Mouse (Mus musculus) liver, embryonic 14.5 days (tissue): ENCODE measurements around the gene Ramp1. TPM values are rescaled to one million over a fixed set of nuclear protein-coding genes. Genes with fewer than 3 reads are reported as not detected.

Experiments used
- ATAC-seq: fragments of 200-750 bp; cut with Nextera tagmentation; 2 replicates; pipeline ENCODE4 v1.8.0; 2017; ENCODE audit warnings: moderate number of reproducible peaks, mild to moderate bottlenecking, moderate library complexity; ENCODE audit not compliant: insufficient read depth
- DNase-seq, 3 experiments: peaks; one replicate each; pipeline ENCODE4 v3.0.0-alpha.2; 2012 to 2013; ENCODE audit warnings: low read depth in 3 of 3, low spot score in 3 of 3
- H3K27ac ChIP-seq: fragments of 300-500 bp; sonication (generic); 2 replicates; pipeline ENCODE4 v1.5.1; 2014; ENCODE audit warnings: moderate library complexity, mild to moderate bottlenecking, control low read depth, inconsistent platforms
- H3K27me3 ChIP-seq: fragments of 300-500 bp; sonication (generic); 2 replicates; pipeline ENCODE4 v1.6.1; 2014; ENCODE audit warnings: mild to moderate bottlenecking, low read length, moderate library complexity; ENCODE audit not compliant: control insufficient read depth, insufficient read depth
- H3K36me3 ChIP-seq: fragments of 300-500 bp; sonication (generic); replicated peaks from 2 replicates; pipeline ENCODE4 v1.6.1; 2014; ENCODE audit warnings: low read depth; ENCODE audit not compliant: control insufficient read depth, insufficient read depth
- H3K4me1 ChIP-seq, 2 experiments: fragments of 200-500 bp in 1 of 2; fragments of 300-500 bp in 1 of 2; sonication (generic) in 1 of 2; replicated peaks; 2 replicates each; pipeline ENCODE4 v1.6.1; 2012 to 2014; ENCODE audit warnings: antibody characterized with exemption in 1 of 2, inconsistent platforms in 1 of 2, low read length in 1 of 2; ENCODE audit not compliant: control insufficient read depth in 2 of 2, insufficient read depth in 2 of 2
- H3K4me2 ChIP-seq: fragments of 300-500 bp; sonication (generic); 2 replicates; pipeline ENCODE4 v1.6.1; 2014; ENCODE audit warnings: low read depth, mild to moderate bottlenecking, control low read depth, moderate library complexity
- H3K4me3 ChIP-seq, 2 experiments: fragments of 200-500 bp in 1 of 2; fragments of 300-500 bp in 1 of 2; sonication (generic) in 1 of 2; 2 replicates each; pipeline ENCODE4 v1.5.1; 2012 to 2014; ENCODE audit warnings: low read depth in 2 of 2, low read length in 2 of 2, mild to moderate bottlenecking in 2 of 2, control low read depth in 1 of 2, inconsistent platforms in 1 of 2, moderate library complexity in 1 of 2; ENCODE audit not compliant: insufficient read depth in 1 of 2
- H3K9ac ChIP-seq: fragments of 300-500 bp; sonication (generic); replicated peaks from 2 replicates; pipeline ENCODE4 v1.6.1; 2014; ENCODE audit warnings: mild to moderate bottlenecking, control low read depth, moderate library complexity
- H3K9me3 ChIP-seq: fragments of 300-500 bp; sonication (generic); 2 replicates; pipeline ENCODE4 v1.6.1; 2016; ENCODE audit warnings: low read length, mixed read lengths; ENCODE audit not compliant: control insufficient read depth
- CTCF ChIP-seq: IDR thresholded peaks from 2 replicates; pipeline ENCODE4 v1.5.1; 2016; ENCODE audit warnings: antibody characterized with exemption, low read depth, control low read depth
- EP300 ChIP-seq: IDR thresholded peaks from 2 replicates; pipeline ENCODE4 v1.6.1; 2016; ENCODE audit warnings: antibody characterized with exemption, low read depth
- WGBS: fragments of 180-500 bp; shearing (Covaris S2); extraction: QIAGEN DNeasy Blood & Tissue Kit; methylation state at CpG from one replicate; pipeline ENCODE4 v1.1.7; 2014; ENCODE audit not compliant: insufficient replicate concordance; 5-methylcytosine and 5-hydroxymethylcytosine counted together
- polyA plus RNA-seq, 2 experiments: library from polyadenylated mRNA; depleted of rRNA in 1 of 2; stranded (reverse) in 1 of 2; unstranded in 1 of 2; fragments of >200 nt; fragmentation: Nextera tagmentation in 1 of 2; extraction: Ambion mirVana in 1 of 2; gene quantifications; 2 replicates each; pipeline versions ENCODE4 v1.2.1 to v1.2.3; 2012 to 2014

The Ramp1 gene
- polyA plus RNA-seq, 2 experiments = 2.4 to 5.2 TPM

DNA sequence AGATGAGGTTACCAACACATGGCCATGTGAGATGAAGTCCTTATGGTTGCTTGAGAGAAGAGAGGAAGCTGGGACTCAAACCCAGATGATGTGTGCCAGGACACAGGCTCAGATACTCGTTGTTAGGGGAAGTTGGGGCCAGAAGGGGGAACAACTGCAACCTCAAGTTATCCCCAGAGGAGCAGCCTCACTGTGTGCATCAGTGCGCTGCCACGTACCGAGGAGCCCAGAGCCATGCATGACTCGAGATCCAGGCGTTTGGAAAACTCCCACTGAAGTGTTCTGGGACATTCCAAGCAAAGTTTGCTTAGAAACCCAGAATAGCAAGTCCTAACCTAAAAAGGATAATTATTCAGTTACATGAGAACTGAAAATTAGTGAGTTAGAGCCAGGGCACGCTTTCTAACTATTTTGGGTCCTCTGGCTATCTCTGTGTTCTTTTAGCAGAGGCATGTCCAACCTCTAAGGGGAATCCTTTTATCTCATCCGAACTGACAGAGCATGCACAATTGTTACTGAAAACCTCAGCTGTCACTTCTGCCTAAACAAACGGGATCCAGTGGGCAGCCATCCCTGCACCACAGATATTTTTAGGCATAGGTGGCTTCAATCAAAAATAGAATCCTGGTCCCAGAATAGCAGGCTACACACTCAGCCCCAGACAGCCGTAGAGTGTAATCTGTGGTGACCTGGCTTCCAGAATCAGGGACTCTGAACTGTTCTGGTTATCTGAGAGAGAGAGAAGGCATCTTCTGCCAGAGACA, 37.1 kb downstream of the Ramp1 start:
- Histone ChIP-seq H3K27me3 (no peaks in the 10 kb centered on the region), H3K9me3 (no peaks in the 10 kb centered on the region), H3K9ac (no peak overlapping the region), H3K36me3 (no peaks in the 10 kb centered on the region), H3K4me3 (no peak overlapping the region), H3K27ac (no peak overlapping the region), H3K4me2 (no peak overlapping the region), H3K4me1 (no peaks in the 10 kb centered on the region)
- WGBS = 9% methylated on average over 10 of the region's 10 CpGs
- TF ChIP-seq EP300 = no peak
- no peak for TF ChIP-seq CTCF
- ATAC-seq (no peak), DNase-seq (no peak)

DNA sequence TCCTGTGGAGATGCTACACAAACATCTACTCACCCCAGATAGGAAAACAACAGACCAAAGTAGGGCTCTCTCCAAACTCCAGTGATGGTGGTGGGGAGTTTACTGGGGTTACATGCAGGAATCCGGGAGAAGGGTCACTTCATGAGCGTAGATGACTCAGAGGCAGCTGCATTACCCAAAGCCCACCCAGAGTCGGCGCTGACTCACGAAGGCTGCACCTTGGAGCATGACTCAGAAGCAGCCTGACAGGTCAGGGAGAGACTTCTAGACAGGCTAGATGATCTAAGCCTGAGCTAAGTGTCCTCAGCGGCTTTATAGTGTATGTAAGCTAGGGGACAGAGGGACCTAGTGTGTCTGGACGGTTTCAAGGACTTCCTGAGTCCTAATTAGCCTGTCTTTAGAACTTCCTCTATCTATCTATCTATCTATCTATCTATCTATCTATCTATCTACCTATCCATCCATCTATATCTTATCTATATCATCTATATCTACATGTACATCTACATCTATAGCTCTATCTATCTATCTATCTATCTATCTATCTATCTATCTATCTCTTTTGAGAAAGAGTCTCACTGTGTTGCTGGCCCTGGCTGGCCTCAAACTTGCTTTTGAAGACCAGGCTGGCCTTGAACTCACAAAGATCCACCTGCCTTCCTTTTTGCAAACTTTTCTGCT, 40.2 kb downstream of the Ramp1 start:
- H3K36me3 ChIP-seq = no peaks in the 10 kb centered on the region
- 64% methylated on average over 7 of the region's 7 CpGs for WGBS
- DNase-seq (no peak), ATAC-seq (no peak)
- TF ChIP-seq CTCF (no peak), EP300 (no peak)
- H3K27me3 ChIP-seq = no peaks in the 10 kb centered on the region
- H3K9me3 ChIP-seq = no peaks in the 10 kb centered on the region
- no peak overlapping the region for H3K9ac ChIP-seq
- H3K4me2 ChIP-seq = no peak overlapping the region
- no peak overlapping the region for H3K4me3 ChIP-seq
- H3K4me1 ChIP-seq = no peaks in the 10 kb centered on the region
- H3K27ac ChIP-seq = no peak overlapping the region

DNA sequence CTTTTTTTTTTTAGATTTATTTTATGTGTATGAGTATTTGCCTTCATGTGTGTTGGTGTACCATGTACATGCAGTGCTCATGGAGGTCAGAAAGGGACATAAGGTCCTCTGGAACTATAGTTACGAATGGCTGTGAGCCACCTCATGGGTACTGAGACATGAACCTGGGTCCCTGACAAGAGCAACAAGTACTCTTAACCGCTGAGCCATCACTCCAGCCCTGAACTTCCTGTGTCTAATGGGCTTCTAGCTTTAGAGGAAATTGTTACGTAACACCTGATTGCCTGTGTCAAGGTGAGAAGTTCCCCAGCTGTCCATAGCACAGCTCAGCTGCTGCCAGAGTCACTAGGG, 40.7 kb downstream of the Ramp1 start:
- Histone ChIP-seq H3K9ac (no peak overlapping the region), H3K4me2 (no peak overlapping the region), H3K9me3 (no peaks in the 10 kb centered on the region), H3K36me3 (no peaks in the 10 kb centered on the region), H3K4me1 (no peaks in the 10 kb centered on the region), H3K4me3 (no peak overlapping the region), H3K27me3 (no peaks in the 10 kb centered on the region), H3K27ac (no peak overlapping the region)
- 56% methylated on average over 3 of the region's 3 CpGs for WGBS
- TF ChIP-seq EP300 (no peak), CTCF (no peak)
- DNase-seq = no peak
- ATAC-seq = no peak

DNA sequence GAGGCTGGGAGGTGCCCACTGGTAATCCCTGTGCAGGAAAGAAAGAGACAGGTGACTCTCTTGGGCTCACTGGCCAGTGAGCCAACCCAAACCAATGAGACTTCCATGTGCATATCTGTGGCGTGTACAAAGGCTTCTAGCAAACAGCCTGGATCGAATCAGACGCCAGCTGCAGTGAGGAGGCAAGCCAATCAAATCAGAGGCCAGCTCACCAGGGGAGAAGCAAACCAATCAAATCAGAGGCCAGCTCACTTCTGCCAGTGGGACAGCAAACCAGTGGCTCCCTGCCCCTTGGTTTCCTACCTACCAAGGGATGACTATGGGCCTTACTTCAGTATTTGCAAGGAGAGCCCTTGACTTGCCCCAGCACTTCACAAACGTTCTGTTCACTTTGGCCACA, 46.9 kb downstream of the Ramp1 start:
- H3K36me3 ChIP-seq = no peaks in the 10 kb centered on the region
- no peak overlapping the region for H3K4me3 ChIP-seq
- no peaks in the 10 kb centered on the region for H3K9me3 ChIP-seq
- no peak overlapping the region for H3K9ac ChIP-seq
- H3K4me2 ChIP-seq = no peak overlapping the region
- TF ChIP-seq EP300 = no peak
- TF ChIP-seq CTCF = no peak
- H3K27ac ChIP-seq = no peak overlapping the region
- H3K27me3 ChIP-seq = no peaks in the 10 kb centered on the region
- 69% methylated on average over 4 of the region's 4 CpGs for WGBS
- DNase-seq (no peak), ATAC-seq (no peak; the same call in 1 of the 2 replicates)
- peaks cover 13 to 24% of the 10 kb centered on the region in 2 experiments for H3K4me1 ChIP-seq

DNA sequence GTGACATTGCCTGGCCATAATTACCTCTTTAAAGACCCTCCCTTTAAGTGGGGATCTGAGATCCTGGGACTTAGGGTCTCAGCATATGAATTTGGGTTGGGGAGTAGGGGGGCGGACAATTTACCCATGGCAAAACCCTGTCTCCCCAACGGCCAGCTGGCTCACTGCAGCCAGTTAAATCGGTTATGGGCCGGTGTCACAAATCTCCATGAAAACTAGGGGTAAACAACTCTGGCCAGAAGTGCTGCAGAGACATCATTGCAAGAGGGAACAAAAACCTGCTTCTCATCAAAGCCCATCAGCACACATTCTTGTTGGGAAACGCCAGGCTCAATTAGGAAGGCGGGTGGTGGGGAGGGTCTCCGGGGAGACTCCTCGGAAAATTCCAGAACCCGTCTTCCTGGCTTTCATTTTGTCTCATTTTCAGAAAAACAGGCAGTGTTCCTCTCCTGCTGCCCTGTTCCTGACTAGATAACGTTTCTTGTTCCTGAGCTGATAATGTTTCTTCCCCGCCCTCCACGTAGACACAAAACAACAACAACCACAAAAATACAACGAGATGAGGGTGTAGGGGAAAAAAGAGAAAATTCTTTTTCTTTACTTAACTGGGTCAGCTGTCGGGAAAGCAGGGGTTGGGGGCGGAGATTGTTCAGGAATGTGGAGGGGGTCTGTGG, 47.9 kb downstream of the Ramp1 start:
- ATAC-seq (peak; percentile 64; the same call in 1 of the 2 replicates), DNase-seq (no peak)
- H3K4me1 ChIP-seq = peaks cover 13 to 24% of the 10 kb centered on the region in 2 experiments
- H3K4me3 ChIP-seq = no peak overlapping the region
- peak overlapping the region; percentile 27 for H3K4me2 ChIP-seq
- H3K9me3 ChIP-seq = no peaks in the 10 kb centered on the region
- no peaks in the 10 kb centered on the region for H3K27me3 ChIP-seq
- peak overlapping the region; percentile 36 for H3K27ac ChIP-seq
- TF ChIP-seq EP300 = peak; percentile 72
- TF ChIP-seq CTCF = 0 out of 2 replicates have a peak, but pooled peaks have one; percentile 1
- peak overlapping the region; percentile 35 for H3K9ac ChIP-seq
- 43% methylated on average over 15 of the region's 15 CpGs for WGBS
- H3K36me3 ChIP-seq = no peaks in the 10 kb centered on the region
